Mouse (Mus musculus): ENCODE data around the gene Hmcn2.

The Hmcn2 gene

GRCm38 (mm10) chr2:31477234-31478161, 163.3 kb downstream of the Hmcn2 start:
- no peak for DNase-seq (ENCODE audit: low read depth, low spot score)

GRCm38 (mm10) chr2:31482914-31483575, 168.8 kb downstream of the Hmcn2 start:
- no peak for DNase-seq (ENCODE audit: low read depth, low spot score)

GRCm38 (mm10) chr2:31484187-31484586, 170.0 kb downstream of the Hmcn2 start:
- peak; percentile 55 for DNase-seq (ENCODE audit: low read depth, low spot score)

- DNase-seq (ENCODE audit: low read depth, low spot score): no peak
Measured at GRCm38 (mm10) chr2:31489166-31489565, 175.0 kb downstream of the Hmcn2 start.

- no peak for DNase-seq (ENCODE audit: low read depth, low spot score)
Measured at GRCm38 (mm10) chr2:31490556-31490955, 176.3 kb downstream of the Hmcn2 start.

- DNase-seq (ENCODE audit: low read depth, low spot score): no peak
Measured at GRCm38 (mm10) chr2:31492308-31492707, 178.1 kb downstream of the Hmcn2 start.

GRCm38 (mm10) chr2:31493243-31493642, 179.0 kb downstream of the Hmcn2 start:
- no peak for DNase-seq (ENCODE audit: low read depth, low spot score)

- no peak for DNase-seq (ENCODE audit: low read depth, low spot score)
Measured at GRCm38 (mm10) chr2:31494315-31494714, 180.1 kb downstream of the Hmcn2 start.

GRCm38 (mm10) chr2:31495046-31495476, 180.8 kb downstream of the Hmcn2 start:
- no peak for DNase-seq (ENCODE audit: low read depth, low spot score)

GRCm38 (mm10) chr2:31496141-31496540, 181.9 kb downstream of the Hmcn2 start:
- DNase-seq (ENCODE audit: low read depth, low spot score): no peak

GRCm38 (mm10) chr2:31497113-31497512, 182.9 kb downstream of the Hmcn2 start:
- no peak for DNase-seq (ENCODE audit: low read depth, low spot score)

GRCm38 (mm10) chr2:31497635-31498034, 183.4 kb downstream of the Hmcn2 start:
- DNase-seq (ENCODE audit: low read depth, low spot score): no peak

GRCm38 (mm10) chr2:31499327-31500291, 185.4 kb downstream of the Hmcn2 start:
- DNase-seq (ENCODE audit: low read depth, low spot score): no peak

- DNase-seq (ENCODE audit: low read depth, low spot score): no peak
Measured at GRCm38 (mm10) chr2:31500292-31501204, 186.3 kb downstream of the Hmcn2 start.

- no peak for DNase-seq (ENCODE audit: low read depth, low spot score)
Measured at GRCm38 (mm10) chr2:31501448-31502130, 187.4 kb downstream of the Hmcn2 start.

- no peak for DNase-seq (ENCODE audit: low read depth, low spot score)
Measured at GRCm38 (mm10) chr2:31502616-31503522, 188.7 kb downstream of the Hmcn2 start.

GRCm38 (mm10) chr2:31505472-31505871, 191.3 kb downstream of the Hmcn2 start:
- DNase-seq (ENCODE audit: low read depth, low spot score): no peak

GRCm38 (mm10) chr2:31508851-31509250, 194.6 kb downstream of the Hmcn2 start:
- no peak for DNase-seq (ENCODE audit: low read depth, low spot score)
